In the genomic region with DNA sequence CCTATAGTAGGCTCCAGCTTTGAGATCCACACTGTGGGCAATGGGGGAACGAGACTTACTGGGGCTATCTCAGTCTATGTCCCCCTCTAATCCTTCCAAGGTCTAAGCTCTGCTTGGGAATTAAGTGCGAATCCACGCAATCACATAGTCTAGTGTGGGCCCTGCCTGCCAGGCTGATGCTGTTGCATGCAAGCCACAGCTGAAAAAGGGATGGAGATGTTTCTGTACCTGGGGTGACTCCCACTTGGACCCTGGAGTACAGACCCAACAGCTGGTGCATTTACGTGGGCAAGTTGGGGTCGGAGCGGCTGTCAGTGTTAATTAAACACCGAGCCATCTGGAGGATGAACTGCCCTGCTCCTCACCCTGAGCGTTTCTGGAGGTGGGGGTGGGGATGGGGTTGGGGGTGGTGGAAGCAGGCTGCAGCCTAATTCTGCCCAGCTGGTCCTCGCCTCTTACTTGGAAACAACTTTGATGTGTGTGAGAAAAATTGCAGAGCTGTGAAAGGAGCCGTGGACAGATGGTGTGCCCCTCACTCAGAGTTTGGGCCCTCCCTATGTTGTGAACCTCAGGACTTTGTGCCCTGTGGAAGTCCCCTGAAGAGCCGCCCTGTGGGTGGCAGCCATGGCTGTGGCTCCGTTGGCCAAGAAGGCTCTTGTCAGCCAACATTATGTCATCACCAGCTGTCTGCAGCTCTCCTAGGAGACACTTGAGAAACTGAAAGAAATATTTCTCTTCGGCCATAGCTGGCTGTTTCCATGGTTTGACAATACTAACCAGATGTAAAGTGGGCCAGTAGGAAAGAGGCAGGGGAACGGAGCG, we compare ENCODE assay signal across 7 mouse cellular contexts. TPM values are rescaled to one million over a fixed set of nuclear protein-coding genes. Genes with fewer than 3 reads are reported as not detected.
A peak's percentile ranks its signal among the peaks of the same experiment; 100 is the strongest.
DNase-seq lines count a peak whose midpoint lies in the region; ATAC-seq lines count a peak whose summit lies in the region.

No protein-coding gene starts in this region.

- H3K27ac ChIP-seq in forebrain, embryonic 16.5 days (ENCODE audit: low read length): 0 out of 2 replicates have a peak overlapping the region, but pooled peaks have one; percentile 21
- H3K27ac ChIP-seq in hindbrain, embryonic 12.5 days: 0 out of 2 replicates have a peak overlapping the region, but pooled peaks have one; percentile 31

- H3K4me1 ChIP-seq in forebrain, embryonic 16.5 days (replicated peaks; ENCODE audit: control insufficient read depth, insufficient read depth, low read length): 0 out of 2 replicates have a peak, but pooled peaks cover 2% of the 10 kb centered on the region
- peaks cover 6% of the 10 kb centered on the region; the same call in 1 of the 2 replicates for H3K4me1 ChIP-seq in hindbrain, embryonic 12.5 days

- H3K4me3 ChIP-seq in forebrain, embryonic 16.5 days (replicated peaks; ENCODE audit: low read length): no peak overlapping the region
- no peak overlapping the region for H3K4me3 ChIP-seq in hindbrain, embryonic 12.5 days

- 51% methylated on average over 14 of the region's 15 CpGs for WGBS in forebrain, embryonic 16.5 days
- WGBS in hindbrain, embryonic 12.5 days: 41% methylated on average over 15 of the region's 15 CpGs

- peak; percentile 89 for ATAC-seq in forebrain, embryonic 16.5 days
- peak; percentile 83 for ATAC-seq in hindbrain, embryonic 12.5 days (ENCODE audit: low FRiP score)

- H3K9me3 ChIP-seq in forebrain, embryonic 16.5 days (ENCODE audit: control insufficient read depth, low read length): no peaks in the 10 kb centered on the region
- H3K9me3 ChIP-seq in hindbrain, embryonic 12.5 days (replicated peaks): no peaks in the 10 kb centered on the region

- peak; percentile 42 for DNase-seq in Muller cell, postnatal 12 days (ENCODE audit: inconsistent ontology term)
- peak; percentile 36 to 41 for DNase-seq in cerebellum, adult 18-20 months
- DNase-seq in lung, postnatal 10 days: peak; percentile 74
- peak; percentile 20 for DNase-seq in right cerebral cortex, postnatal 25 days
- no peak for DNase-seq in thymus, postnatal 25 days

- H3K9ac ChIP-seq in forebrain, embryonic 16.5 days (replicated peaks; ENCODE audit: low read depth, low read length): no peak overlapping the region
- no peak overlapping the region for H3K9ac ChIP-seq in hindbrain, embryonic 12.5 days

- H3K4me2 ChIP-seq in forebrain, embryonic 16.5 days (ENCODE audit: low read length): no peak overlapping the region
- no peak overlapping the region for H3K4me2 ChIP-seq in hindbrain, embryonic 12.5 days (replicated peaks)

- no peaks in the 10 kb centered on the region for H3K36me3 ChIP-seq in forebrain, embryonic 16.5 days (ENCODE audit: control insufficient read depth, insufficient read depth)
- H3K36me3 ChIP-seq in hindbrain, embryonic 12.5 days: no peaks in the 10 kb centered on the region

- no peaks in the 10 kb centered on the region for H3K27me3 ChIP-seq in forebrain, embryonic 16.5 days (replicated peaks; ENCODE audit: control insufficient read depth, insufficient read depth, low read length)
- no peaks in the 10 kb centered on the region for H3K27me3 ChIP-seq in hindbrain, embryonic 12.5 days

RNA-seq across cellular contexts. Expression of a gene that starts 24.0 kb away (rescaled TPM):
- polyA plus RNA-seq in forebrain, embryonic 16.5 days (2015; fragmentation: Nextera tagmentation; extraction: Ambion mirVana): 39.6 and 40.9 TPM in 2 replicates
- 46.5 and 49.7 TPM in 2 replicates for polyA plus RNA-seq in hindbrain, embryonic 12.5 days (2016; fragmentation: Nextera tagmentation; extraction: Ambion mirVana)
